Mouse (Mus musculus): ENCODE measurements around the gene Zfp646.
"Not testable (repeated sequence)": the region's sequence is repeated elsewhere in the genome, so short reads cannot be mapped to it uniquely, and the experiment has no call there.

Zfp646 gene

DNA sequence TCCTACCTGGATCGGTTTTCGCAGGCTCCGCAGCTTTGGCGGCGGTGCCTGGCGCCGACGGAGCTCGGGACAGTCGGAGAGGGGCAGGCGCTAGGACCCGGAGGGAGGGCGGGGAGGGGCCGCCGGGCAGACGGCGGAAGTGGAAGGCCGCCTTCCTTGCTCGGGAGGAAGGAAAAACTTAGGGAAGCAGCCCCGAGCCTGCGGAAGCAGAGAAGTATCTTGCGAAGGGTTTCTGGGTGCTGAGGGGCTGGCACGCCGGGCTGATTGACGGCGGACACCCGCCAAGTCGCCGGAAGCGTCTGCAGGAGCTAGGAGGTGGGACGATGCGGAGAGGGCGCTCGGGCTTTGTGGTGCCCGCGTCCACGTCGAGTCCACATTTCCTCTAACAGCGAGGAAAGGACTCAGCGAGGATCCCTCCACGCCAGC is at the start of gene Zfp646:
Gene Zfp646, plus strand, starts transcription at position 181 of the 426 bp plus-strand sequence.
- in situ Hi-C loops (cut with MboI; ENCODE audit: low pct_unique_long_range_greater_than_20kb in 1 of 2, low sequenced_read_pairs in 2 of 2, unreplicated experiment in 1 of 2) = no loop called here

DNA sequence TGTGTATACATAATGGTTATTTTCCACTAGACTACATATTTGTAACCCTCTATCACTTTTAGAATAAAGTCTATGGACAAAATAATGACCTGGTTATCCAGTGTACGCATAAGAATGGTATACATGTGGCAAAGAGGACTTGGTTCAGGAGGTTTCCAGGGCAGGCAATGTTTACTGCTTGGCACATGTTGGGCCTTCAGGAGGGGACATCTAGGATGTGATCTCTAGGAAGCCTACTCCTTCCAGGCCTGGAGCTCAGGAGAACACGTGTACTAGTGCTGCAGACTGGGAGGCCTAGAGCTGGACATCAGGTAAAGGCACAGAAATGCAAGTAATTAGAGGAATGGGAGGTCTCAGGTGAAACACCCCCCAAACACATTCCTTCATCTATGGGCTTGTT is 40.5 kb upstream of the Zfp646 start:
- in situ Hi-C loops (cut with MboI; ENCODE audit: low pct_unique_long_range_greater_than_20kb in 1 of 2, low sequenced_read_pairs in 2 of 2, unreplicated experiment in 1 of 2) = no loop called here

DNA sequence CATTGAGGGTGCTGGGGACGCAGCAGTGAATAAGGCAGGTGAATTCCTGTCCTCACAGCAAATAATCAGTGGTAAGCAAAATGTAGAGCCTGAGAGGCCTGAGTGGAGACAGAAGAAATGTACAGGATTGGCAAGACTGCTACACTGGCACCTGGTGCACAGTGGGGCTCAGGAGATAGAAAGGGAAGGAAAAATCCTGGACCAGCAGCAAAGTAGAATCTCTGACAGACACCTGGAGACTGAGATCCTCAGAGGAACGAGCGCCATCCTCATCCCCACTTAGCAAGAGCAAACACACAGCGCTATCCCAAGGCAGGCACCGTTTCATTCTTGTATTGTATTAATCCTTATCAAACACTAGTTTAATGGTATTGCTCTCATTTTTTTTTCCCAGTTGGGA is 38.5 kb upstream of the Zfp646 start:
- in situ Hi-C loops (cut with MboI; ENCODE audit: low pct_unique_long_range_greater_than_20kb in 1 of 2, low sequenced_read_pairs in 2 of 2, unreplicated experiment in 1 of 2) = no loop called here

DNA sequence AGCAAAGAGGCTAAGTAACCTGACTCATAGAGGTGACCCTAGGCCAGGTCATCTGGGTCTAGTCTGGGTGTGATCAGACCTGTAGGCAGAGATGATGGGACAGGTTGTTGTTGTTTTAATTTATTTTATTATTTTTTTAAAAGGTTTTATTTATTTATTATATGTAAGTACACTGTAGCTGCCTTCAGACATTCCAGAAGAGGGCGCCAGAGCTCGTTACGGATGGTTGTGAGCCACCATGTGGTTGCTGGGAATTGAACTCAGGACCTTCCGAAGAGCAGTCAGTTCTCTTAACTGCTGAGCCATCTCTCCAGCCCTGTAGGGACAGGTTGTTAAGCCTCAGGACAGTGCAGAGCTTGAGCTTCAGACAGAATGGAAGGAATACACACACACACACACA is 38.1 kb upstream of the Zfp646 start:
- in situ Hi-C loops (cut with MboI; ENCODE audit: low pct_unique_long_range_greater_than_20kb in 1 of 2, low sequenced_read_pairs in 2 of 2, unreplicated experiment in 1 of 2) = not testable (repeated sequence)

DNA sequence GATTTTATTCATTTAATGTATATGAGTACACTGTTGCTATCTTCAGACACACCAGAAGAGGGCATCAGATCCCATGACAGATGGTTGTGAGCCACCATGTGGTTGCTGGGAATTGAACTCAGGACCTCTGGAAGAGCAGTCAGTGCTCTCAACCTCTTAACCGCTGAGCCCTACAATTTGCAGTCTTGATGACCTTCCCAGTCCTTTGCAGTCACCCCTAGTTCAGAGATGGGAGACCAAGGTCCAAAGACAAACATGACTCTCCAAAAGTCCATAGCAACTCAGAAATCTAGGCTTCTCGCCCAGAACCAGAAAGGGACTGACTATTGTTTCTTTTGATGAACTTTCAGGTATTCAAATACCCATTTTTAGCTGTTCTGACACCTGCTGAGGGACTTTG is 36.0 kb upstream of the Zfp646 start:
- in situ Hi-C loops (cut with MboI; ENCODE audit: low pct_unique_long_range_greater_than_20kb in 1 of 2, low sequenced_read_pairs in 2 of 2, unreplicated experiment in 1 of 2) = not testable (repeated sequence)

DNA sequence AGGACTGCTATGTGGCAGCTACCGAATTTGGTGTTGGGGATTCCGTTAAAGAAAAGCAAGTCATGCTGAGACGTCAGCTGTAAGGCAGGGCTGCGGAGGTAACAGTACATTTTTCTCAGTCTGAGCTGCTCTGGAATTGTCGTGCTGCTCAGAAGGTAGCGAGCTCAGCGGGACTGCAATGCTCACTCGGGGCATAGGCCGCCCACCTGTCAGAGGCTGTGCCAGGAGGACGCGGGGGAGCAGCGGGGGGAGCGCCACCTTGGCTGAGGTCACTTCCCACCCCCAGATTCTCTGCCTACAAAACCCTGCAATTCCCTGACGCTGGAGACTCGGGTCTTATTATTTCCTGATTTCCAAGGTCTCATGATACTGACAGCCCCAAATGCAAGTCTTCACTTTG is 35.1 kb upstream of the Zfp646 start:
- in situ Hi-C loops (cut with MboI; ENCODE audit: low pct_unique_long_range_greater_than_20kb in 1 of 2, low sequenced_read_pairs in 2 of 2, unreplicated experiment in 1 of 2) = no loop called here

DNA sequence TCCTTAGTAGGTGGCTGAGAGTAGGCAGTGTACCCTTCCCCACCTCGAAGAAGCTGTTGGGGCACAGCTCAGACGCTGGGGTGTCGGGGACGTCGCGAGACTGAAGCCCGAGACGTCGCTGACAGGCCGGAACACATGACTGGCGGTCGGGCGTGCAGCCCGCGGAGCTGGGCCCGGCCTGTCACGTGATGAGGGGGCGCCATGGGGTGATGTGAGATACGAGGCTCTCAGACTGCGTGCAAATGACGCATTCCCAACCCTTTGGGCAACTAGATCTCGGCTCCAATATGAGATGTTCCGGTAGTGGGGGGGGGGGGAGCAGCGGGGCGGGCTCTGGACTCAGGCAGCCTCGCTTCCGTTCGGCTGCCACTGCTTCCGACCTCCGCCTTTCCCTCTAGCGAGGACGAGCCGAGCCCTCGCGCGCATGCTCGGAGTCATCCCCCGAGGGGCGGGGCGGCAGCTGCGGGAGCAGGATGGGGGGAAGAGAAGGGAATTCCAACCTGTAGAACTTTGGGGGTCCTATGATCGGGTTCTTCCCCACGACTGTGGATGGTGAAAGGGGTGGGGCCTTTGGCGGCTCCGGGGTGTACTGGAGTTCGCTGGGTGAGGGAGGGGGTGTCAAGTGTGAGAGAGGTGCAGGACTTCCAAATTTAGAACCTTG is 34.6 kb upstream of the Zfp646 start:
- in situ Hi-C loops (cut with MboI; ENCODE audit: low pct_unique_long_range_greater_than_20kb in 1 of 2, low sequenced_read_pairs in 2 of 2, unreplicated experiment in 1 of 2) = no loop called here

DNA sequence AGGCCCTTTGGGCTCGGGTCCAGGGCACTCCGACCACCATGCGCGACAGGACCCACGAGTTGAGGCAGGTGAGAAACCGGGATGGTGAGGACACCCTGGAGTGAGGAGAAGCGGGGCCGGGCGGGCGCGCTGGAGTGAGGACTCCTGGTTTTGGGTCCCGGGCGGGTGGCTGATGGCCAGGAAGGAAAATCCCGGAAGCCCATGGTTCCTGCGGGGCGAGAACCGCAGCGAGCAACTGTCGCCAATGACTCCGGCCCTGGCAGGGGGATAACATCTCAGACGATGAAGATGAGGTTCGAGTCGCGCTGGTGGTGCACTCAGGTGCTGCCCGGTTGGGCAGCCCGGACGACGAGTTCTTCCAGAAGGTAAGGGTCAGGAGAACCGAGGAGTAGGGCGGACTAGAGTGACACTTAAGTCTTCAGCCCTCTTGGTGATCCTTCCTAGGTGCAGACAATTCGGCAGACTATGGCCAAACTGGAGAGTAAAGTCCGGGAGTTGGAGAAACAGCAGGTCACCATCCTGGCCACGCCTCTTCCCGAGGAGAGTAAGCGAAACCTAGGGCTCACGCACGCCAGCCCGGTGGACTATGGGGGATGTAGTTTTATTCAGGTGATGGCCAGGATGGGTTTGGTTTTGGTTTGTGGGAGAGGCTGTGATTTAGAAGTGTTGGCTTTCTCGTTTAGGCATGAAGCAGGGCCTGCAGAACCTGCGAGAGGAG is 33.9 kb upstream of the Zfp646 start:
- in situ Hi-C loops (cut with MboI; ENCODE audit: low pct_unique_long_range_greater_than_20kb in 1 of 2, low sequenced_read_pairs in 2 of 2, unreplicated experiment in 1 of 2) = no loop called here

DNA sequence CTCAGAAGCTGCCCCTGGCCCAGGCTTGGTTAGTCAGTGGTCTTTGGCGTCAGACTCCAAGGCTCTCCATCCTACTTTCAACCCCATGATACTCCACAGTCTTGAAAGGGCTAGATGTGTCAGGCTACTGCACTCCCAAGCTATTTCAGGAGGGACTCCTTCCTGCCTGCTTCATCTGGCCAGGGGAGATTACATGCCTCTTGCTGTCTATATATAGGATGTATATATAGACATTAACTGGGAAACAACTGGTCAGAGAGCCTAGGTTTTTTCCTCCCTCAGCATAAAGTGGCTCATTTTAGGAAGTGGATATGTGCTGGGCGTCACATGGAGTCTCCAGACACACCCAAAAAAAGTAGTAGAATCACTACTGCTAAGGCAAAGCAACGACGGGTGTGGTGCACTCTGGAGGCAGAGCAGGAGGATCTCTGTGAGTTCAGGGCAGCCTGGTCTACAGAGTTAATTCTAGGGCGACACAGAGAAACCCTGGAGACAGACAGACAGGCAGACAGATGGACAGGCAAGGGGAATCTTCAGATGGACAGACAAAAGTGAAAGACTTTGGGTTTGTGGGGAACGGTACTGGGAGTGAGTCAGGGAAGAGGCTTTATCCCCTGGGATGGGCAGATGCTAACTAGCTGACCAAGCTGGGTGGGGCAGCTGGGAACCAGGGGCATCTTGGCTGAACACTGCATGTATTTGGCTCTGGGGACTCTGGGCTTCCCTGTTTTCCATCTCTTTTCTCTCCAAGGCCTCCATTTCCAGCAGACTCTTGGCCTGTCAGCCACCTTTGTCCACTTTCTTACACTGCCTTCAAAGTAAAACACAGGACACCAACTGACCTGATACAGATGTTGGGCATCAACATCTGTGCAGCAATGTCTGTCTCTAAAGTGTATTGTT is 25.8 kb upstream of the Zfp646 start:
- in situ Hi-C loops (cut with MboI; ENCODE audit: low pct_unique_long_range_greater_than_20kb in 1 of 2, low sequenced_read_pairs in 2 of 2, unreplicated experiment in 1 of 2) = no loop called here

DNA sequence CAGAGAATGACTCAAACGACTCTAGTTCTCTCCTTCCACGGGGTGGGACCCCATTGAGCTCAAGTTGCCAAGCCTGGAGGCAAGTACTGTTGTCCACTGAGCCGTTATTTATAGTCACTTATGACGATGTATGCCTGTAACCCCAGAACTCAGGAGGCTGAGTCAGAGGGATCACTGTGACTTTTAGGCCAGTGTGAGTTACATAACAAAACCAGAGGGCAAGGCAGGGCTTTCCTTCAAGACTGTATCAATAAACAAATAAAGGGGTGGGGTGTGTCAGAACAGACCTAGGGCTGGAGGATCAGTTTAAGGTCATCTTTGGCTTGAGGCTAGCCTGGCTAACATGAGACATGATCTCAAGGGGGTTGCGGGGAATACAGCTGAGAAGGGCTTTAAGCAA is 25.1 kb upstream of the Zfp646 start:
- in situ Hi-C loops (cut with MboI; ENCODE audit: low pct_unique_long_range_greater_than_20kb in 1 of 2, low sequenced_read_pairs in 2 of 2, unreplicated experiment in 1 of 2) = no loop called here

DNA sequence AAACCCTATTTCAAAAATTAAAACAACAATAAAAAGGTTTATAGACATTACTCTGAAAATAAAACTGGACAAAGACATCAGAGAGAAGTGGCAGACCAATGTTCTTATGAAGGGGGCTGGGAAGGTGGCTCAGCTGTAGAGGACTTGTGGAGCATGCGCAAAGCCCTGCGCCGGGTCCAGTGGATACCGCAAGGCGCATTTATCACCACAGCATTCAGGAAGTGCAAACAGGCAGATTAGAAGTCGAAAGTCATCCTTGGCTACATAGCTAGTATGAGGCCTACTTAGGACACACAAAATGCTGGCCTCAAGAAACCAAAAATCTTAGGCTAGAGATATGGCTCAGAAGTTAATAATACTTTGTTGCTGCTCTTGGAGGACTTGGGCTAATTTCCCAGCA is 17.8 kb upstream of the Zfp646 start:
- in situ Hi-C loops (cut with MboI; ENCODE audit: low pct_unique_long_range_greater_than_20kb in 1 of 2, low sequenced_read_pairs in 2 of 2, unreplicated experiment in 1 of 2) = no loop called here

DNA sequence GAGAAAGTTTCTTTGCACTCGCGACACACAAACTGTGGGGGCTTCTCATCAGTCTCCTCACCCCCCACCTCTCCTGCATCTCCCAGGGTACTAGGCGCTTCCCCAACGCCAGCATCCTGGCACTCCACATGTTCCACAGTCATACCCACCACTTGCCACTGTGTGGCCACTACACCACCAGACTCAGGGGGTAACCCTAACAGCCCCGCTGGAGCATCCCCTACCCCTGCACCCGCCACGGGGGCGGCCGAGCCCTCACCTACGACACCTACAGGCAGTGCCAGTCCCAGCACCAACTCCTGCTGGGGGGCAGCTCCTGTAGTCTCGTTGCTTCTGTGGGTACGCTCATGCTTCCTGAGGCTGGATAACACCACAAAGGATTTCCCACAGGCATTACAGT is 9.6 kb upstream of the Zfp646 start:
- in situ Hi-C loops (cut with MboI; ENCODE audit: low pct_unique_long_range_greater_than_20kb in 1 of 2, low sequenced_read_pairs in 2 of 2, unreplicated experiment in 1 of 2) = no loop called here

DNA sequence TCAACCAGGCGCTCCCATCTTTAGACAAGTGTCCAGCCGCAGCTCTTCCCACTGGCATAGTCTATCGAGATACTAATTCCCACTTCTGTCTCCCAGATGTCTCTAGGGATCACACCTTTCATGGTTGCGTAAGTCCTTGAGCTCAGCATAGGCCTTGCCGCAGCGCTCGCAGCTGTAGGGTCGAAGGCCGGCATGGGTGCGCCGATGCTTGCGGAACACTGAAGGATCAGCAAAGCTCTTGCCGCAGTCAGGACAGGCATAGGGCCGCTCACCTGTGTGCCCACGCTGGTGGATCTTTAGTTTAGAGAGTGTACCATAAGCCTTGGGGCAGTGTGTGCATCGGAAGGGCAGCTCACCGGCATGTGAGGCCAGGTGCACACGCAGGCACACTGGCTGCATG is 8.4 kb upstream of the Zfp646 start:
- in situ Hi-C loops (cut with MboI; ENCODE audit: low pct_unique_long_range_greater_than_20kb in 1 of 2, low sequenced_read_pairs in 2 of 2, unreplicated experiment in 1 of 2) = no loop called here

DNA sequence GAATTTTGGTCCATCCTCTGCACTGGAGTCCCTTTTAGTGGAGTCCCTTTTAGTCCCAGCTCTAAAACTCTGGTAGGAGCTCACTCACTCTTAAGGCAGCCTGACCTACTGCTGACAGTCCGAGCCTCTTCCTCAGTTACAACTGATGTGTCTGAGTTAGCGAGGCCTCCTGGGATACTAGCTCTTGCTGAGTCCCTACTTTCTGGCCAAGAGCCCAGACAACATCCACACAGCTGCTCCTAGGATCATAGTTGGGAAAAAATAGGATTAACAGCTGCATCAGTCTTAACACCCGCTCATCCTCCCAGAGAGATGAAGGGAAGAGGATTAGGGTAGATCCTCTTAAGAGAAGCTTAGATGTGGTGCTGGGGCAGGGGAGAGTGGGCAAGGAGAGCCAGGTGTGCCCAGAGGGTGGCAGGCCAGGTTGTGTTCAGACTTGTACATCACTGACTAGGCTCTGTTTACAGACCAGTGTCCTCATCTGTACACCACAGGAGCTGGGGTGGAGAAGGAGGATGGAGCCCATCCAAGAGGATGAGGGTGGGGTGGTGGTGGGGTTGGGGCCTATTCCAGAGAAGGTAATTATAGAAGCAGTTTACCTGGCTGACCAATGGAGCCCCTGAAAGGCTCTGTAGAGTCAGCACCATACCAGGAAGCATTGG is 6.7 kb upstream of the Zfp646 start:
- in situ Hi-C loops (cut with MboI; ENCODE audit: low pct_unique_long_range_greater_than_20kb in 1 of 2, low sequenced_read_pairs in 2 of 2, unreplicated experiment in 1 of 2) = no loop called here

DNA sequence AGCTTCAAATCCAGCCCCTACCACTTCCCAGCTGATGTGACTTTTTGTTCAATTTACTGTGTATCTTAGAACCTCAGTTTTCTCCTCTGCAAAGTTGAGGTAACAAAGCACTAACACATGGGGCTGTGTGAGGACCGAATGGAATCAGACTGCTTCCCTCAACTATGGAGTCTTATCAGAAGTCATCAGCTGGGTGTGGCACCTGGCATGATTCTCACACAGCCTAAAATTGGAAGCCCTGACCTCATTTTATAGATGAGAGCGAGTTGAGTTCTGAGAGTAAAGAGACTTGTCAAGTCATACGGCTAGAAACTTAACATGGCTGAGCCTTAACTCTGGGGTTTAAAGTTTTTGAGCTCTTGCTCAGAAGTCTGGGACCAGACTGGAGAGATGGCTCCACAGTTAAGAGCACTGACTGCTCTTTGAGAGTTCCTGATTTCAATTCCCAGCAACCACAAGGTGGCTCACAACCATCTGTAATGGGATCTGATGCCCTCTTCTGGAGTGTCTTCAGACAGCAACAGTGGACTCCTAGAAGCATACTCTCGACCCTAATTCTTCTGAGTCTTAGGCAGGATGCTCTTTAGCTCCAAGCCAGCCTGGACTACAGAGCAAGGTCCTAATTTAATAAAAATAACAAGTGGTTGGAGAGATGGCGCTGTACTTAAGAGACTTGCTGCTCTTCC is 5.7 kb upstream of the Zfp646 start:
- in situ Hi-C loops (cut with MboI; ENCODE audit: low pct_unique_long_range_greater_than_20kb in 1 of 2, low sequenced_read_pairs in 2 of 2, unreplicated experiment in 1 of 2) = no loop called here

DNA sequence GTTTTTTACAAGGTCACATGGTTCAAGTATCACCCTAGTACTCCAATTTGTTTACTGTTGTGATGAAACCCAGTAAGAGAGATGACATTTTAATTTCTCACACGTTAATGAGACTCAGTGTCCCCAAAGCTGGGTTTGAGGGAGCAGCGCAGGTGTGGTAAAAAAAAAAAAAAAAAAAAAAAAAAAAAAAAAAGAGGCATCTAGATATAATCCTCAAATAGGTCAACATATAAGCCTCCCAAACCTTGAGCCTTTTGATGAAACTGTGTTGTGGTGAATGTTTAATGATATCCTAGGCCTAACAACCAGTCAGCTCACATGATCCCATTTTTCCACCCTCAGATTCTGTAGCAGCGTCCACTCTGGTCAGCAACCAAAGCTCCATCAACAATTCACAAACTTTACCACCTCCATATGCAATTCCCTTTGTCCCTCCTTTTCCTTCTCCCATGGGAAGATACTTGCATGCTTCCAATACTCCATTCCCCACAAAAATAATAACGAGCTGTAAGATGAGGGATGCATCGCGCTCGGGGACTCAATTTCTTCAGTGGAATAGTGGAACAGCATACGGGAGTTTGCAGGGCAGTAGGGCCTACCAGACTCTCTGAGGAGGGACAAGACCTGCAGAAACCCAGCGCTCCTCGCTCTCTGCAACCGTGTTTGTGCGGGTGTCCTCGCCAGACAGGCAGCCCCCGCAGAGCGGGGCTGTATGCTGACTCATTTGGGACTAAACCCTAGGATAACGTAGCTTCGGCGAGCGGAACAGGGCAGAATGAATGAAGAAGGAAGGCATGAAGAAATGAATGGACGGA is 1.0 kb upstream of the Zfp646 start:
- in situ Hi-C loops (cut with MboI; ENCODE audit: low pct_unique_long_range_greater_than_20kb in 1 of 2, low sequenced_read_pairs in 2 of 2, unreplicated experiment in 1 of 2) = no loop called here

DNA sequence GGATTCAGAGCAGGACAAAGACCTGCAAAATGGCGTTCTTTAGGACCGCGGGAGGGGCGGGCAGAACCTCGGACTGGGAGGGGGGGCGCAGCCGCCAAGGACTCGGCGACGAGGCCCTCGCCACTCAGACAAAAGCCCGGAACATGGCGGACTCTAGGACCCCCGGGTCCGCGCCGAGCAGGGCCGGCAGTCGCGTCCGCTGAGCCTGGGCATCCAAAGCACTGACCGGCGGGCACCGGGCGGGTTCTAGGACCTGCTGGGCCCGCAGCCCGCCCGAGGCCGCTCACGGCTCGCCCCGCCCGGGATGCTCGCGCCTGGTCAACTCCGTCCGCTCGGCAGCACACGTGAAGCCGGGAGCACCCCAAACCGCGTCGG is 407 bp upstream of the Zfp646 start:
- in situ Hi-C loops (cut with MboI; ENCODE audit: low pct_unique_long_range_greater_than_20kb in 1 of 2, low sequenced_read_pairs in 2 of 2, unreplicated experiment in 1 of 2) = no loop called here

Measured in mouse embryonic stem cell (cell line).